Mouse (Mus musculus) brain, embryonic 18.5 days (tissue): ENCODE data around the gene Pigh.

Source experiments
- DNase-seq: peaks from one replicate; pipeline ENCODE4 v3.0.0-alpha.2; 2012; ENCODE audit warnings: low read depth, low spot score

Pigh gene

GRCm38 (mm10) chr12:79089182-79089812 lies at the start of gene Pigh:
Gene Pigh (minus strand): TSS chr12:79089651.
- DNase-seq = peak; percentile 79

- no peak for DNase-seq
These were observed 49.5 kb upstream of the Pigh start for GRCm38 (mm10) chr12:79138999-79139398.

DNA sequence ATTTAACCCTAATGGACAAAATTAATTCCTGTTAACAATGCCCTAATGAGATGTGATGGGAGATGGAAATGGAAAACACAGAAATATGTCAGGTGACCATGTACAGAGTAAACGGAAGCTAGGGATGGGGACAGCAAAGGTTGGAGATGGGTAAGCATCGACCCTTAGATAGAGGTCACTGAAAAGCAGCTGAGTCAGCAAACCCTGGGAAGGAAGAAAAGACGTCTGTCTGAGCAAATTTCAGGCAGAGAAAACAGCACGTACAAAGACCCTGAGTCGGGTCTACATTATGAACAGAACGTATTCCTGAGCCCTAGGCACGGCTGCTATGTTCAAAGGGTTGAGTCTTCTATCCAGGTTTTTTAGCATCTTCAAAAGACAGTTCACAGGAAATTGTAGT lies 47.5 kb upstream of the Pigh start:
- DNase-seq = no peak

DNA sequence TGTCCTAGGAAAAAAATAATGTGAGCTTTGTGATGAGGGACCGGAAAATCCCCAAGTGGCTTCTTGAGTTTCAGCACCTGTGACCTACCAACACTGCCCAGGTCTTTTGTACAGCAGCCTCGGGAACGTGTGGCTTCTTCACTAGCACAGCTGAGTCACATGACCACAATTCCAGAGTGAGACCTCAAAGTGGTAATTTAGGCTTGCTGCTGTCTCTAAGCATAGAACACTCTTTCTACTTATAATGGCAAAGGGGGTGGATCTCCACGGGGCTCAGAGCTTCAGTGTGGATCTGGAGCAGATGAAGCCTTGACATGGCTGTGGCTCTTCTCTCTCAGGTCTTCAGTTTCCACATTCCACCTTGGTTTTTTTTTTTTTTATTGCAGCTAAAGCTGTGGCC lies 45.7 kb upstream of the Pigh start:
- no peak for DNase-seq

GRCm38 (mm10) chr12:79134676-79135075 lies 45.2 kb upstream of the Pigh start:
- DNase-seq = no peak

DNA sequence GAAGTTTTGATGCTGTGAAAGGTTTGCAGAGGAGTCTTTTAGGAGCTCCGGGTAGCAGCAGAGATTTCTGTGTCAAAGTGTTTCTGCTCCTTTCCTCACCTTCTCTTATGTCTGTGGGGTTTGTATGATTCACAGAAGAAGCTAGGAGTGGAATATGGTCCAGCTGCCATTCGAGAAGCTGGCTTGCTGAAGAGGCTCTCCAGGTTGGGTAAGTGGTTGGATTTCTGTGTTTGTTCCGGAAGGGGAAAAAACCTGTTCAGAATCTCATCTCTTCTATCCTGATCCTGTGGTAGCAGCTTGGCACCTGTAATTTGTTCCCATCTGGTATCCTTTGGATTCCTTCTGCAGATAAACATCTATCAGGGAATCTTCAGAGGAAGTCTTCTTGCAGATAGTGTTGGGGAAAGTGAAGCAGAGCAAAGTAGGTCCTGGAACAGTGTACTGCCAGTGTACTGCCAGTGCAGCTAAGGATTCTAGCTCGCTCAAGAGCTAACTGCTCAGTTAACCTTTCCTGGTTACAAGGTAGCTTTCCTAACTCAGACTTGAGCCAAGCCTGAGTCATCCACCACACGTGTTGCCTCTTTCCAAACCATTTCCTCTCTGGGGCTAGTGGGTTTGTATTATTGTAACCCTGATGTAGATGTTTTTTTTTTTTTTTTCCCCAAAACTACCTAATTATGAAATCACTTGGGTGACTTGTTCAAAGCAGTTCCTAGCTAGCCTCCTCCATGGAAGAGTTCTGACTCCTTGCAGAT lies 42.4 kb upstream of the Pigh start:
- no peak for DNase-seq

DNA sequence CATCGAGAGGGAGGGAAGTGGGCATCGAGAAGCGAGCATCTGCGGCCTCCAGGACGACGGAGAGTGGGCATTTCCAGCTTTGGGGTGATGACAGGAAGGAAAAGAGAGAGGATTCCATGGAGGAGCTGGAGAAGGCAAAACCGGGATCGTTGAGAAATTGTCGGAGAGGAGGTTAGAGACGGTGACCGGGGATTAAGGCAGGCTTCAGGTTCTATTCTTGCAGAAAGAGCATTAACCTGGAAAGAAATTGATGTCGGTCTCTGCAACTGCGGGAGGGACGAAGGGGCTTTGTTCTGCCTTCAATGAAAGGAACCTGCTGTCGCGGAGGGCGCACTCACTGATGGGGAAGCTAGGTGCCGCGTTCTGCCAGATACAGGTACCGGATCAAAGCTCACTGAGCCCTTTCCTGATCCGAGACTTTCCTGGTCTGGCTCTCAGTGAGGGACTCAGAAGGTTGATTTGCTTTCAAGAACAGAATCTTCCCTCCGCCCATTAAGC lies 41.8 kb upstream of the Pigh start:
- no peak for DNase-seq

- DNase-seq = no peak
These were observed 41.1 kb upstream of the Pigh start, which contains the start of gene Arg2 for GRCm38 (mm10) chr12:79130299-79131177. Gene Arg2 (plus strand): TSS chr12:79130777.

- DNase-seq = no peak
These were observed 33.4 kb upstream of the Pigh start for GRCm38 (mm10) chr12:79122820-79123219.

DNA sequence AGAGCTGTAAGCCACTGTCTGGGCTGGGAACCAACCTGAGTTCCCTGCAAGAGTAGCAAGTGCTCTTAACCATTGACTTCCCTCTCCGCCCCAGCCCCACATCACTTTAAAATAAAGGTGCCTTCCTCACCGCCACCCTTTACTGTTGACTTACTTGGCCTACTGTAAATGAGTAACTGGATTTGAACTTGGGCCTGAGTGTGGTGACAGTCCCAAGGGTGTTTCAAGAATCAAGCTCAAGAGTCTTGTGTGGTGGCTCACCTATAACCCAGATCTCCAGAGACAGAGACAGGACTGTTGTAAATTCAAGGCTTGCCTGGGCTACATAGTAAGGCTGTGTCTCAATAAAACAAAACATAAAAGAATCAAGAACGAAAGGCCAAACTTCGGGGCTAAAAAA lies 29.5 kb upstream of the Pigh start:
- no peak for DNase-seq

- no peak for DNase-seq
These were observed 15.9 kb upstream of the Pigh start for GRCm38 (mm10) chr12:79105312-79105711.

- no peak for DNase-seq
These were observed 15.1 kb upstream of the Pigh start for GRCm38 (mm10) chr12:79104544-79104943.

DNA sequence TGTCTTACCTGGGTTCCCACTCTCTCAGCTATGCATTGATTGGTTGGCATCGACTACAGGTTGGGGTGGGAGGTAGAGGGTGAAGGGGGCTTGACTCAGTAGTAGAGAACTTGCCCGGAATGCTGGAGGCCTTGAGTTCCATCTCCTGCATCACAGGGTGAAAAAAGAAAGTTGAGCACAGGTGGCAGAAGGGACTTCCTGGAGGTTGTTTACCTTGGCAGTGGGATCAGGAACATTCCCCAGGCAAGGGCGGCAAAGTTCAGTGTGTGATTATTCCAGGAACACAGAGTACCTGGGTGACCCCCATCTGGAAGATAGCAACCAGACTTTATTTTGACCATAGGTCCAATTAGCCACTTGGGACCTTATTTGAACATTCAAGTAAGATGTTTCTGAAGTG lies 14.3 kb upstream of the Pigh start:
- no peak for DNase-seq

- DNase-seq = no peak
These were observed 7.8 kb upstream of the Pigh start for GRCm38 (mm10) chr12:79097106-79097752.

DNA sequence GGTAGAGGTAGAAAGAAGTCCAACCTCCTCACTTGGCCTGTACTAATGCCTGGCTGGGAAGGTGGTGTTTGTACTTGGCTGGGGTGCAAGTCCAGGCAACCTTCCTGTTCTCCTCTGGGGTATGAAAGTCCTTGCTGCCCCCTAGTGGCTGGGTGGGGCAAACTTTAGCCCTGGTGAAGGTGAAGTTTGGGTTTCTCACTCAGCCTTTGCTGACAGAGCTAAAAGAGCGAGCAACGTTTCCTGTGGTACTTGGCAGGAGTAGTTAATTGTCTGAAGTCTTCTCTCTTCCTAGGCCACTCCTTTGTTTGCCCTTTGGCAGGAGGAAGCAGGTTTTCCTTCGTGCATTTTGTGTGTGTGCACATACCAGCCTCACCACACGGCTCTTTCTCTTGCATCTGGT lies 3.1 kb upstream of the Pigh start:
- DNase-seq = no peak

DNA sequence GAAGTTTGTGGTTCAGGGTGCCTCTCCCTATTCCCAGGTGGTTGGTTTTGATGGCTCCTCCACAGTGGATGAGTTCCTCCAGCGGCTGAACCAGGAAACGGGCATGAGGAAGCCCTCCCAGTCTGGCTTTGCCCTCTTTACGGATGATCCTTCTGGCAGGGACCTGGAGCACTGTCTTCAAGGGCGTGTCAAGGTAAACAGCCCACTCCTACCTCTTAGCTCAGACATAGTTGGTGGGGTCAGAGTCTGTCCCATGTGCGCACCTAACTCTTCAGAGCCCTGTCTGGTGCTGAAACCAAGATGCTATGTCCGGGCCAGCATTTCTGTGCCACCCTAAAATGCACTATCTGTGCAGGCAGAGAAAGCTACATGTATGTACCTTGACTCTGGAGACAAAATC lies 16.1 kb downstream of the Pigh start:
- DNase-seq = no peak

- DNase-seq = no peak
These were observed 16.9 kb downstream of the Pigh start for GRCm38 (mm10) chr12:79072576-79072975.

DNA sequence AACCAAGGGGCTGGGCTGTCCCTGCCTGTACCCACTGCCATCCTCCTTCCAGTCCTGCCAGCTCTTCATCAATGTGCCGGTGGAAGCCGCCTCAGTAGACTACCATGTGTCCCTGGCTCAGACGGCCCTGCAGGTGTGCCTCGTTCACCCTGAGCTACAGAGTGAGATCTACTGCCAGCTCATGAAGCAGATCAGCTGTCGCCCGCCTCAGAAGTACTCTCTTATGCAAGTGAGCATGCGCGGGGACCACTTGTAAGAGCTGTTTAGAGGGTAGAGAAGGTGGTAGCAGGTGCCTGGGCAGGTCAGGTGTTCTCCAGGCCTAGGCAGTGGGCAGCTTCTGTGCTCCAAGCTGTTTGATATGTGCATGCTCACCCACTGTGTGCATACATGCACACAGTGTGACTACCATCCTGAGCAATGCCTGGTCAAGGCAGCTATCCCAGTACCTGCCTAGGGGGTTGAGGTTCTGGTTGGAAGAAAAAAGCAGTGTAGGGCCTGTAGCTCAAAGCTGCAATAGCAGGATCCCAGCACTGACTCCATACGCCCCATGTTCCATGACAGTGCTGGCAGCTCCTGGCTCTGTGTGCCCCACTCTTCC lies 18.6 kb downstream of the Pigh start:
- DNase-seq = no peak

GRCm38 (mm10) chr12:79069916-79070315 lies 19.5 kb downstream of the Pigh start:
- DNase-seq = no peak

- no peak for DNase-seq
These were observed 20.3 kb downstream of the Pigh start for GRCm38 (mm10) chr12:79069187-79069608.

DNA sequence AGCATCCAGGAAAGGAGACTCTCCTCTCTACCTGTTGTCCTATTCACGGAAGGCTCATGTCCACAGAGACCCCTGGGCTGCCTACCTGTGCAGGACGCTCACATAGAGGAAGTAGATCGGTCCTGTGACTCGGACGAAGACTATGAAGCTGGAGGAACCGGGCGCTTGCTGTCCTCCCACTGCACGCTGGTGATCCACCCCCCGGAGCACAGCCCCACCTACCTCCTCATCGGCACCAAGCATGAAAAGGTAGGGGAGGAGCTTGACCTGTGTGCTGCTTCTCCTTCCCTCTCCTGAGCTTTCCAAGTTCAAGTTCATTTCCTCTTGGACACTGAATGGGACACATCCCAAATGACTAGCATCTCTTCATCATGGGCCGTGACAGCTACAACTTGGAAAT lies 21.1 kb downstream of the Pigh start:
- DNase-seq = no peak
